Mouse (Mus musculus) heart, postnatal 0 days (tissue): Measurements from ENCODE around the gene Rfng.

Source experiments
- CTCF ChIP-seq: IDR thresholded peaks from 2 replicates; pipeline ENCODE4 v1.5.1; 2016; ENCODE audit warnings: antibody characterized with exemption, control low read depth, low read depth
- EP300 ChIP-seq: IDR thresholded peaks from 2 replicates; pipeline ENCODE4 v1.6.1; 2016; ENCODE audit warnings: antibody characterized with exemption, low read depth

- no peak for TF ChIP-seq CTCF
- TF ChIP-seq EP300 = no peak; the same call in 1 of the 2 replicates
Observed at GRCm38 (mm10) chr11:120822831-120823550, 39.0 kb upstream of the Rfng start.
